Mouse (Mus musculus) heart, embryonic 10.5 days (tissue): ENCODE data around the gene Snai1. TPM values are rescaled to one million over a fixed set of nuclear protein-coding genes. Genes with fewer than 3 reads are reported as not detected.

Experiments used
- DNase-seq: peaks from one replicate; pipeline ENCODE4 v3.0.0-alpha.2; 2017; ENCODE audit warnings: low spot score
- H3K27ac ChIP-seq: fragments of 300-500 bp; sonication (generic); 2 replicates; pipeline ENCODE4 v1.5.1; 2016; ENCODE audit warnings: mild to moderate bottlenecking
- H3K27me3 ChIP-seq: fragments of 300-500 bp; sonication (generic); 2 replicates; pipeline ENCODE4 v1.6.1; 2016; ENCODE audit warnings: mild to moderate bottlenecking; ENCODE audit not compliant: poor library complexity, insufficient read depth, severe bottlenecking
- H3K36me3 ChIP-seq: fragments of 300-500 bp; sonication (generic); 2 replicates; pipeline ENCODE4 v1.6.1; 2016; ENCODE audit warnings: mild to moderate bottlenecking, moderate library complexity
- H3K4me1 ChIP-seq: fragments of 300-500 bp; sonication (generic); 2 replicates; pipeline ENCODE4 v1.6.1; 2016; ENCODE audit warnings: mild to moderate bottlenecking
- H3K4me3 ChIP-seq: fragments of 300-500 bp; sonication (generic); 2 replicates; pipeline ENCODE4 v1.5.1; 2016; ENCODE audit warnings: mild to moderate bottlenecking, moderate library complexity
- H3K9me3 ChIP-seq: fragments of 300-500 bp; sonication (generic); 2 replicates; pipeline ENCODE4 v1.6.1; 2016; ENCODE audit warnings: mild to moderate bottlenecking, moderate library complexity
- WGBS: fragments of 180-500 bp; shearing (Covaris S2); methylation state at CpG from one replicate; pipeline ENCODE4 v1.1.7; 2016; 5-methylcytosine and 5-hydroxymethylcytosine counted together
- polyA plus RNA-seq: library from polyadenylated mRNA; unstranded; fragments of >200 nt; fragmentation: Nextera tagmentation; extraction: Ambion mirVana; gene quantifications from 2 replicates; pipeline ENCODE4 v1.2.1, GENCODE M21; 2016

The Snai1 gene
- polyA plus RNA-seq, 1 experiment from 2014 or later: 42.2 TPM

GRCm38 (mm10) chr2:167564551-167565311 is 26.7 kb downstream of the Snai1 start:
- Histone ChIP-seq H3K4me1 (peaks cover 59% of the 10 kb centered on the region), H3K4me3 (no peak overlapping the region), H3K36me3 (no peaks in the 10 kb centered on the region), H3K27ac (peak overlapping the region; percentile 76), H3K9me3 (no peaks in the 10 kb centered on the region), H3K27me3 (peaks cover 23% of the 10 kb centered on the region)
- 73% methylated on average over 13 of the region's 13 CpGs for WGBS
- DNase-seq: no peak

GRCm38 (mm10) chr2:167565312-167565656 is 27.3 kb downstream of the Snai1 start:
- H3K4me3 ChIP-seq: peak overlapping the region; percentile 34; the same call in 1 of the 2 replicates
- no peaks in the 10 kb centered on the region for H3K9me3 ChIP-seq
- no peaks in the 10 kb centered on the region for H3K36me3 ChIP-seq
- WGBS: 62% methylated on average over 3 of the region's 3 CpGs
- DNase-seq: no peak
- peak overlapping the region; percentile 89 for H3K27ac ChIP-seq
- peaks cover 17% of the 10 kb centered on the region for H3K27me3 ChIP-seq
- H3K4me1 ChIP-seq: peaks cover 58% of the 10 kb centered on the region

- Histone ChIP-seq H3K27me3 (peaks cover 14% of the 10 kb centered on the region; the same call in 1 of the 2 replicates), H3K36me3 (no peaks in the 10 kb centered on the region), H3K4me1 (peaks cover 61% of the 10 kb centered on the region), H3K9me3 (no peaks in the 10 kb centered on the region), H3K27ac (peak overlapping the region; percentile 89), H3K4me3 (peak overlapping the region; percentile 34)
- DNase-seq: no peak
- WGBS: 5% methylated on average over 19 of the region's 19 CpGs
Observed at GRCm38 (mm10) chr2:167565682-167566081, 27.7 kb downstream of the Snai1 start.

GRCm38 (mm10) chr2:167568112-167568511 is 30.1 kb downstream of the Snai1 start:
- no peaks in the 10 kb centered on the region for H3K9me3 ChIP-seq
- no peaks in the 10 kb centered on the region for H3K36me3 ChIP-seq
- peaks cover 50% of the 10 kb centered on the region for H3K4me1 ChIP-seq
- DNase-seq: no peak
- peak overlapping the region; percentile 67 for H3K27ac ChIP-seq
- H3K27me3 ChIP-seq: peaks cover 3% of the 10 kb centered on the region; the same call in 1 of the 2 replicates
- H3K4me3 ChIP-seq: no peak overlapping the region
- 79% methylated on average over 9 of the region's 9 CpGs for WGBS

- Histone ChIP-seq H3K27ac (peak overlapping the region; percentile 19), H3K9me3 (no peaks in the 10 kb centered on the region), H3K4me1 (peaks cover 38% of the 10 kb centered on the region), H3K4me3 (no peak overlapping the region), H3K36me3 (no peaks in the 10 kb centered on the region), H3K27me3 (no peaks in the 10 kb centered on the region)
- WGBS: 60% methylated on average over 13 of the region's 13 CpGs
- no peak for DNase-seq
Observed at GRCm38 (mm10) chr2:167569934-167570651, 32.1 kb downstream of the Snai1 start.

- Histone ChIP-seq H3K4me1 (peaks cover 32% of the 10 kb centered on the region), H3K27ac (peak overlapping the region; percentile 19), H3K36me3 (no peaks in the 10 kb centered on the region), H3K27me3 (no peaks in the 10 kb centered on the region), H3K9me3 (no peaks in the 10 kb centered on the region), H3K4me3 (no peak overlapping the region)
- 82% methylated on average over 6 of the region's 6 CpGs for WGBS
- DNase-seq: no peak
Observed at GRCm38 (mm10) chr2:167570815-167571214, 32.8 kb downstream of the Snai1 start.

- no peaks in the 10 kb centered on the region for H3K9me3 ChIP-seq
- 84% methylated on average over 18 of the region's 18 CpGs for WGBS
- H3K27ac ChIP-seq: peak overlapping the region; percentile 63
- peaks cover 33% of the 10 kb centered on the region for H3K4me1 ChIP-seq
- H3K27me3 ChIP-seq: no peaks in the 10 kb centered on the region
- H3K4me3 ChIP-seq: no peak overlapping the region
- H3K36me3 ChIP-seq: no peaks in the 10 kb centered on the region
- no peak for DNase-seq
Observed at GRCm38 (mm10) chr2:167571442-167572220, 33.6 kb downstream of the Snai1 start.

- Histone ChIP-seq H3K4me3 (no peak overlapping the region), H3K27me3 (peaks cover 4% of the 10 kb centered on the region), H3K27ac (peak overlapping the region; percentile 38; the same call in 1 of the 2 replicates), H3K4me1 (peaks cover 34% of the 10 kb centered on the region), H3K9me3 (no peaks in the 10 kb centered on the region), H3K36me3 (no peaks in the 10 kb centered on the region)
- 68% methylated on average over 9 of the region's 9 CpGs for WGBS
- DNase-seq: no peak
Observed at GRCm38 (mm10) chr2:167574814-167575213, 36.8 kb downstream of the Snai1 start.

GRCm38 (mm10) chr2:167575581-167575980 is 37.6 kb downstream of the Snai1 start:
- Histone ChIP-seq H3K4me3 (no peak overlapping the region), H3K27me3 (peaks cover 4% of the 10 kb centered on the region), H3K36me3 (no peaks in the 10 kb centered on the region), H3K4me1 (peaks cover 27% of the 10 kb centered on the region), H3K9me3 (no peaks in the 10 kb centered on the region), H3K27ac (no peak overlapping the region)
- DNase-seq: no peak
- WGBS: 86% methylated on average over 7 of the region's 7 CpGs

- 81% methylated on average over 8 of the region's 8 CpGs for WGBS
- H3K27ac ChIP-seq: no peak overlapping the region
Observed at GRCm38 (mm10) chr2:167576121-167576620, 38.2 kb downstream of the Snai1 start.

GRCm38 (mm10) chr2:167577186-167577785 is 39.3 kb downstream of the Snai1 start:
- no peak for DNase-seq
- whole genome bisulfite sequencing: 61% methylated on average over 9 of the region's 9 CpGs

More at GRCm38 (mm10) chr2:167576121-167576620, 38.2 kb downstream of the Snai1 start:
- Histone ChIP-seq H3K27me3 (peaks cover 4% of the 10 kb centered on the region), H3K4me3 (no peak overlapping the region), H3K4me1 (peaks cover 25% of the 10 kb centered on the region), H3K36me3 (no peaks in the 10 kb centered on the region), H3K9me3 (no peaks in the 10 kb centered on the region)
- no peak for DNase-seq

GRCm38 (mm10) chr2:167578521-167578920 is 40.5 kb downstream of the Snai1 start:
- peaks cover 4% of the 10 kb centered on the region for H3K27me3 ChIP-seq
- WGBS: 48% methylated on average over 5 of the region's 5 CpGs
- peaks cover 45% of the 10 kb centered on the region for H3K4me1 ChIP-seq
- no peak for DNase-seq
- H3K27ac ChIP-seq: peak overlapping the region; percentile 57; the same call in 1 of the 2 replicates
- no peaks in the 10 kb centered on the region for H3K9me3 ChIP-seq
- no peaks in the 10 kb centered on the region for H3K36me3 ChIP-seq
- H3K4me3 ChIP-seq: no peak overlapping the region

More at GRCm38 (mm10) chr2:167577186-167577785, 39.3 kb downstream of the Snai1 start:
- Histone ChIP-seq H3K27ac (peak overlapping the region; percentile 39), H3K4me3 (no peak overlapping the region), H3K4me1 (peaks cover 36% of the 10 kb centered on the region), H3K36me3 (no peaks in the 10 kb centered on the region), H3K27me3 (peaks cover 4% of the 10 kb centered on the region), H3K9me3 (no peaks in the 10 kb centered on the region)
